Comparison of ENCODE assay signal across 29 mouse cellular contexts in genomic region chr11:17665624-17666552, GRCm38 (mm10).
A peak's percentile ranks its signal among the peaks of the same experiment; 100 is the strongest.
DNase-seq lines count a peak whose midpoint lies in the region; ATAC-seq and TF ChIP-seq lines count a peak whose summit lies in the region.
"Had no signal": no experiment of that assay in that cellular context is flagged by ENCODE, and none has a peak within 500 bp of the region (broad histone marks: within the 10 kb centered on the region; RNA-seq: fewer than 3 reads in every experiment).

No protein-coding gene starts in this region.

- H3K9ac ChIP-seq in forebrain, embryonic 14.5 days (ENCODE audit: low read length): no peak overlapping the region
- H3K9ac ChIP-seq in forebrain, embryonic 12.5 days: no peak overlapping the region
- H3K9ac ChIP-seq in lung, embryonic 16.5 days (ENCODE audit: low read length): no peak overlapping the region
- H3K9ac ChIP-seq in forebrain, postnatal 0 days: no peak overlapping the region
- no peak overlapping the region for H3K9ac ChIP-seq in midbrain, postnatal 0 days (replicated peaks; ENCODE audit: low read length, poor library complexity, severe bottlenecking)
- H3K9ac ChIP-seq: heart, embryonic 12.5 days; intestine, embryonic 15.5 days; neural tube, embryonic 12.5 days had no signal

- no peak overlapping the region for H3K27ac ChIP-seq in forebrain, embryonic 14.5 days (ENCODE audit: low read depth, low read length)
- H3K27ac ChIP-seq in forebrain, embryonic 12.5 days: no peak overlapping the region
- H3K27ac ChIP-seq in lung, embryonic 16.5 days (ENCODE audit: low read length): no peak overlapping the region
- no peak overlapping the region for H3K27ac ChIP-seq in forebrain, postnatal 0 days (ENCODE audit: low read depth, low read length)
- H3K27ac ChIP-seq in midbrain, postnatal 0 days (ENCODE audit: low read depth, low read length): no peak overlapping the region
- H3K27ac ChIP-seq: hindbrain, embryonic 10.5 days; intestine, embryonic 15.5 days; neural tube, embryonic 12.5 days had no signal

- no peak for TF ChIP-seq CTCF in forebrain, postnatal 0 days (IDR thresholded peaks at IDR 0.05; ENCODE audit: low read depth)
- no peak for TF ChIP-seq CTCF in midbrain, postnatal 0 days (IDR thresholded peaks at IDR 0.05)

- H3K4me3 ChIP-seq in forebrain, embryonic 14.5 days (ENCODE audit: low read depth, low read length): no peak overlapping the region
- no peak overlapping the region for H3K4me3 ChIP-seq in forebrain, embryonic 12.5 days (replicated peaks)
- no peak overlapping the region for H3K4me3 ChIP-seq in lung, embryonic 16.5 days (ENCODE audit: low read length)
- H3K4me3 ChIP-seq in forebrain, postnatal 0 days (ENCODE audit: low read depth, low read length): no peak overlapping the region
- no peak overlapping the region for H3K4me3 ChIP-seq in midbrain, postnatal 0 days (ENCODE audit: low read depth, low read length)
- H3K4me3 ChIP-seq: heart, embryonic 12.5 days; hindbrain, embryonic 10.5 days; intestine, embryonic 15.5 days; neural tube, embryonic 12.5 days had no signal

- H3K4me1 ChIP-seq in forebrain, embryonic 14.5 days (ENCODE audit: control insufficient read depth, insufficient read depth, low read length): peaks cover 10% of the 10 kb centered on the region
- H3K4me1 ChIP-seq in forebrain, embryonic 12.5 days: no peaks in the 10 kb centered on the region
- H3K4me1 ChIP-seq in lung, embryonic 16.5 days (replicated peaks; ENCODE audit: control insufficient read depth, insufficient read depth, low read length): no peaks in the 10 kb centered on the region
- H3K4me1 ChIP-seq in forebrain, postnatal 0 days (ENCODE audit: insufficient read depth): no peaks in the 10 kb centered on the region
- H3K4me1 ChIP-seq in midbrain, postnatal 0 days (ENCODE audit: insufficient read depth, low read length): no peaks in the 10 kb centered on the region
- H3K4me1 ChIP-seq: hindbrain, embryonic 10.5 days; neural tube, embryonic 12.5 days had no signal

- peak; percentile 57 for ATAC-seq in forebrain, embryonic 14.5 days
- ATAC-seq in forebrain, embryonic 12.5 days (ENCODE audit: low FRiP score): no peak
- peak; percentile 31; the same call in 1 of the 2 replicates for ATAC-seq in lung, embryonic 16.5 days (ENCODE audit: low read depth)
- peak; percentile 38; the same call in 1 of the 2 replicates for ATAC-seq in forebrain, postnatal 0 days
- no peak for ATAC-seq in midbrain, postnatal 0 days (ENCODE audit: low FRiP score)
- ATAC-seq: hindbrain, embryonic 16.5 days; intestine, embryonic 15.5 days; Patski had no signal

- peak; percentile 51 for DNase-seq in forebrain, embryonic 14.5 days (ENCODE audit: low spot score)
- DNase-seq in lung, postnatal 25 days (ENCODE audit: low spot score): no peak
- DNase-seq in forebrain, postnatal 0 days: no peak
- DNase-seq in urinary bladder, postnatal 36 days (ENCODE audit: low spot score in 2 of 2): no peak
- no peak for DNase-seq in midbrain, postnatal 0 days (ENCODE audit: low spot score)
- DNase-seq: adrenal gland, adult 8-10 months; cerebellum, adult 18-20 months; cerebellum, postnatal 14 days; gastrocnemius, postnatal 25 days; heart, adult 18-20 months; heart, postnatal 10 days; kidney, adult 8-10 months; kidney, postnatal 25 days; liver; lung, postnatal 4 days; midbrain, embryonic 14.5 days; retina, postnatal 1 day; right cerebral cortex, postnatal 25 days; spleen, adult 18-20 months; thymus, adult 2 months; thymus, postnatal 4 days had no signal

- no peak overlapping the region for H3K4me2 ChIP-seq in forebrain, embryonic 14.5 days (ENCODE audit: low read length)
- no peak overlapping the region for H3K4me2 ChIP-seq in forebrain, embryonic 12.5 days
- no peak overlapping the region for H3K4me2 ChIP-seq in lung, embryonic 16.5 days (ENCODE audit: low read depth, low read length)
- H3K4me2 ChIP-seq in forebrain, postnatal 0 days (ENCODE audit: low read depth): no peak overlapping the region
- H3K4me2 ChIP-seq in midbrain, postnatal 0 days (ENCODE audit: low read depth, low read length, poor library complexity, severe bottlenecking): no peak overlapping the region
- H3K4me2 ChIP-seq: heart, embryonic 12.5 days; intestine, embryonic 15.5 days; neural tube, embryonic 12.5 days had no signal

- no peaks in the 10 kb centered on the region for H3K27me3 ChIP-seq in forebrain, embryonic 14.5 days (replicated peaks; ENCODE audit: control insufficient read depth, insufficient read depth, low read length)
- no peaks in the 10 kb centered on the region for H3K27me3 ChIP-seq in forebrain, embryonic 12.5 days
- no peaks in the 10 kb centered on the region for H3K27me3 ChIP-seq in lung, embryonic 16.5 days (ENCODE audit: control insufficient read depth, insufficient read depth, low read depth, low read length)
- no peaks in the 10 kb centered on the region for H3K27me3 ChIP-seq in forebrain, postnatal 0 days (ENCODE audit: insufficient read depth, low read length)
- H3K27me3 ChIP-seq in midbrain, postnatal 0 days (ENCODE audit: insufficient read depth, low read length): no peaks in the 10 kb centered on the region
- H3K27me3 ChIP-seq: heart, embryonic 12.5 days; intestine, embryonic 15.5 days; neural tube, embryonic 12.5 days; Patski had no signal

- WGBS in forebrain, embryonic 14.5 days: 57% methylated on average over 11 of the region's 11 CpGs
- 77% methylated on average over 11 of the region's 11 CpGs for WGBS in forebrain, embryonic 12.5 days
- WGBS in lung, embryonic 16.5 days: 55% methylated on average over 11 of the region's 11 CpGs
- WGBS in forebrain, postnatal 0 days: 44% methylated on average over 11 of the region's 11 CpGs
- 71% methylated on average over 11 of the region's 11 CpGs for WGBS in midbrain, postnatal 0 days

- no peaks in the 10 kb centered on the region for H3K36me3 ChIP-seq in forebrain, embryonic 14.5 days (ENCODE audit: control insufficient read depth, insufficient read depth, low read length)
- no peaks in the 10 kb centered on the region for H3K36me3 ChIP-seq in forebrain, embryonic 12.5 days (replicated peaks)
- H3K36me3 ChIP-seq in lung, embryonic 16.5 days (ENCODE audit: control insufficient read depth, insufficient read depth, low read length): no peaks in the 10 kb centered on the region
- H3K36me3 ChIP-seq in forebrain, postnatal 0 days (ENCODE audit: insufficient read depth): no peaks in the 10 kb centered on the region
- H3K36me3 ChIP-seq in midbrain, postnatal 0 days (ENCODE audit: insufficient read depth, low read length): no peaks in the 10 kb centered on the region
- H3K36me3 ChIP-seq: heart, embryonic 12.5 days; hindbrain, embryonic 10.5 days; intestine, embryonic 15.5 days; neural tube, embryonic 12.5 days had no signal

- H3K9me3 ChIP-seq in forebrain, embryonic 14.5 days (replicated peaks; ENCODE audit: control insufficient read depth, low read length): no peaks in the 10 kb centered on the region
- H3K9me3 ChIP-seq in forebrain, embryonic 12.5 days: no peaks in the 10 kb centered on the region
- no peaks in the 10 kb centered on the region for H3K9me3 ChIP-seq in lung, embryonic 16.5 days (ENCODE audit: control insufficient read depth, low read length)
- H3K9me3 ChIP-seq in forebrain, postnatal 0 days (ENCODE audit: low read length): no peaks in the 10 kb centered on the region
- H3K9me3 ChIP-seq in midbrain, postnatal 0 days (ENCODE audit: low read length): no peaks in the 10 kb centered on the region
- H3K9me3 ChIP-seq: heart, embryonic 12.5 days; hindbrain, embryonic 10.5 days; intestine, embryonic 15.5 days; neural tube, embryonic 12.5 days had no signal

Comparison
In these comparisons a context has a peak if more than half of its experiments do, and no peak if none do; other contexts are left out.
1. ATAC-seq: peak in forebrain, embryonic 14.5 days (single experiment), lung, embryonic 16.5 days (single experiment) and forebrain, postnatal 0 days (single experiment); none in forebrain, embryonic 12.5 days (single experiment) and midbrain, postnatal 0 days (single experiment).